Mouse (Mus musculus): ENCODE results near the gene Stxbp5. TPM values are rescaled to one million over a fixed set of nuclear protein-coding genes. Genes with fewer than 3 reads are reported as not detected.

Gene Stxbp5
- total and polyA plus RNA-seq, 3 experiments, result 9.8 to 20.1 (median 11.2) TPM

- Histone ChIP-seq H3K79me2 (replicated peaks; ENCODE audit: control insufficient read depth, extremely low read depth, insufficient read depth, poor library complexity, severe bottlenecking) (no peaks in the 10 kb centered on the region), H3K4me3 (replicated peaks in 1 of 3; ENCODE audit: low read depth in 2 of 3, low read length in 2 of 3, poor library complexity in 1 of 3) (no peak overlapping the region), H3K36me3 (replicated peaks in 1 of 2; ENCODE audit: control insufficient read depth in 1 of 2, insufficient read depth in 1 of 2, low read length in 1 of 2) (no peaks in the 10 kb centered on the region), H3K9me3 (replicated peaks; ENCODE audit: low read length) (no peaks in the 10 kb centered on the region), H3K4me1 (ENCODE audit: control insufficient read depth in 1 of 2, insufficient read depth in 2 of 2) (no peaks in the 10 kb centered on the region), H3K4me2 (ENCODE audit: insufficient read depth, low read depth, poor library complexity, severe bottlenecking) (no peak overlapping the region), H3K27me3 (replicated peaks) (no peaks in the 10 kb centered on the region), H3K27ac (ENCODE audit: insufficient read depth, low read depth) (no peak overlapping the region), H3K9ac (ENCODE audit: insufficient read depth, low read depth) (no peak overlapping the region)
- TF ChIP-seq HCFC1 (IDR thresholded peaks at IDR 0.05; ENCODE audit: low read depth, low read length) (no peak), IRF4 (IDR thresholded peaks at IDR 0.05; ENCODE audit: low read depth, low read length) (no peak), ETS1 (conservative IDR thresholded peaks at IDR 0.05; ENCODE audit: low read depth, low read length) (no peak), CTCF (conservative IDR thresholded peaks at IDR 0.05 in 1 of 2, IDR thresholded peaks at IDR 0.05 in 1 of 2; ENCODE audit: low read depth in 2 of 2, low read length in 2 of 2) (no peak), GABPA (IDR thresholded peaks at IDR 0.05; ENCODE audit: insufficient replicate concordance, low read depth, low read length) (no peak), NRF1 (IDR thresholded peaks at IDR 0.05; ENCODE audit: low read depth, low read length) (no peak), SMC3 (IDR thresholded peaks at IDR 0.05; ENCODE audit: low read depth, low read length) (no peak), ZKSCAN1 (IDR thresholded peaks at IDR 0.05; ENCODE audit: borderline replicate concordance, low read depth, low read length) (no peak), POLR2AphosphoS2 (IDR thresholded peaks at IDR 0.05; ENCODE audit: low read depth, low read length) (no peak), EP300 (IDR thresholded peaks at IDR 0.05; ENCODE audit: low read length) (no peak), JUND (conservative IDR thresholded peaks at IDR 0.05; ENCODE audit: low read depth, low read length) (no peak), MAFK (IDR thresholded peaks at IDR 0.05; ENCODE audit: insufficient replicate concordance, low read length) (no peak)
- dilution Hi-C loops (cut with MboI; ENCODE audit: extremely low pct_ligation_motif_present, extremely low pct_unique_long_range_greater_than_20kb, low sequenced_read_pairs), result no loop called here
- DNase-seq (ENCODE audit: extremely low read depth), result no peak
- in situ Hi-C loops (cut with MboI; ENCODE audit: low pct_ligation_motif_present, low pct_unique_long_range_greater_than_20kb, low sequenced_read_pairs), result no loop called here
These were observed 182.8 kb downstream of the Stxbp5 start for GRCm38 (mm10) chr10:9718086-9718485.

Other genes with a start within 250 kb of the Stxbp5 start
- not detected in 2 replicates for gene Samd5, start 225.9 kb downstream of the Stxbp5 start, total RNA-seq (2012; rRNA removed)
- not detected in 2 replicates for gene Samd5, start 225.9 kb downstream of the Stxbp5 start, total RNA-seq (2014; rRNA removed)
- gene Samd5, start 225.9 kb downstream of the Stxbp5 start, polyA plus RNA-seq (2012; ENCODE audit: insufficient read length, low read depth), result not detected in 2 replicates